Mouse (Mus musculus) mouse trophoblast stem cell (cell line): ENCODE measurements around the gene Btbd18.
"Not testable (repeated sequence)": the region's sequence is repeated elsewhere in the genome, so short reads cannot be mapped to it uniquely, and the experiment has no call there.

Experiments used
- in situ Hi-C, 2 experiments: fragments of 300-500 bp; cut with MseI, MboI; formaldehyde crosslinking; loops; 2 replicates in 1 of 2; 3 replicates in 1 of 2; pipeline ENCODE4 v1.15.1; 2025

The Btbd18 gene

DNA sequence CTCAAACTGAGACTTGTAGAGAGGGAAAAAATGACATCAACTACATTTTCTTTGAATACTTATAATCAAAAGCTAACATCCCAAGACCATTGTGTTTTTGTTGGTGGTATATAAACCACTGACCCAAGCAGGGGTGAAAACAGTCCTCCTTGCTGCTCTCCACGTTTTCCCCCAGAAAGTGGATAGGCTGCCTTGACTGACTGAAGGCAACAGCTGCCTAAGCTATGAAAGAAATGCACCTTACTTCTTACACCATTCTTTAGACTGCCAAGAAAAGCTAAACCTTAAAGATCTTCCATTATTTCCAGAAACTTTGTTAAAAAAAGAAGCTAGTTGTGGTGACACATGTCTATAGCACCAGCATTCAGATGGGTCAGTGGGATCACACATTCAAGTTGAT, 12.7 kb upstream of the Btbd18 start:
- in situ Hi-C loops: no loop called here

DNA sequence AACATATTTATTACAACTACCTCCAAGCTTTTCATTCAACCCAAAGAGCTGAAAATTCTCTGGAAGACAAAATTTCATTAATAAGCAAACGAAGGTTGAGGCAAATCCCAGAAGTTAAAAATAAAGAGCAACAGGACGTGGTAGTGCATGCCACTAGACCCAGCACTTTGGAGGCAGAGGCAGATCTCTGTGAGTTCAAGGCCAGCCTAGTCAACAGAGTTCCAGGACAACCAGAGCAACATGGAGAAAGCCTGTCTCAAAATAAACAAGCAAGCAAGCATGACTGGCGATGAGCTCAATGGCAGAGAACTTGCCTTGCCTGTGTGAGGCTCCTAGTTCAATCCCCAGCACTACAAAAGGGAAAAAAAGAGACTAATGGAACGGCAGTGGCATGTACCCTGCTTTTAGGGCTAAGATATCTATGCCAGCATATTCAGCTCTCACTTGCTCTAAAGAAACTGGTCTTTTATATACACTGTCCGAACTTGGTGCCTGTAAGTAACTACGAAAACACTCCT, 11.8 kb upstream of the Btbd18 start:
- in situ Hi-C loops: no loop called here

DNA sequence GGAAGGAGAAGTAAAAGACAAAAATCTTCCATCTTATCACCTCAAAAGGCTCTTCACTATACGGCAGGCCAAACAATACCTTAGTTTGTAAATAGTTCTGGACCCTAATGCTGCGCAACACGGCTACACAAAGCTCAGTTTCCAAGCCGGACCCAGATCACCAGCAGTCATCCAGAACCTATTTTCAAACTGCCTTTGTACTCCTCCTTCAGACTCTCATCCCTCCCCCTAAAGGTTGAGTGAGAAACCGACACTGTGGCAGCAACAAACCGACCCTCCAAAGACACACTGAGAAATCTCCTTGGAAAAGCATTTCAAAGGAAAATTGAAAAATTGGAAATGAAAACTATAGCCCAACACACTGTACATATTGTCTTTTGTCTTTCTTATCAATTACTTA, 10.5 kb upstream of the Btbd18 start:
- in situ Hi-C loops: no loop called here

DNA sequence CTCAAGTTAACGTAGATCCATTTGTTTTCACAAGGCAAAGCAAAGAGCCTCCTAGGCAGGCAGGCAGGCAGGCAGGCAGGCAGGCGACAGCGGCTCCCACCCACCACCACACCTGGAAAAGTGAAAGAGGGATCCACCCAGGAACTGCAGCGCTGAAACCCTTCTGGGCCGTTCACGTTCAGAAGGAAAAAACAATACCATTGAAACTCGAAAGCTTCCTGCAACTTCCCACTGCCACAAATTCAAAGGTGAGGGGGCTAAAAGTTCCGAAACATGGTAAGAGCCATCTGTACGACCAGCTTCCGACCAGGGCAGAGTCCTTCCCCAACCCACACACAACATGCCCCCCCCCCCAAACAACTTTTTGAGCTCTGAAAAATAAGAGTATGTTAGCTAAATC, 9.2 kb upstream of the Btbd18 start:
- in situ Hi-C loops: loop anchor here in 1 of 2 experiments (10.0 kb wide), 1 partner anchor 185 kb away; no protein-coding TSS in a partner anchor

DNA sequence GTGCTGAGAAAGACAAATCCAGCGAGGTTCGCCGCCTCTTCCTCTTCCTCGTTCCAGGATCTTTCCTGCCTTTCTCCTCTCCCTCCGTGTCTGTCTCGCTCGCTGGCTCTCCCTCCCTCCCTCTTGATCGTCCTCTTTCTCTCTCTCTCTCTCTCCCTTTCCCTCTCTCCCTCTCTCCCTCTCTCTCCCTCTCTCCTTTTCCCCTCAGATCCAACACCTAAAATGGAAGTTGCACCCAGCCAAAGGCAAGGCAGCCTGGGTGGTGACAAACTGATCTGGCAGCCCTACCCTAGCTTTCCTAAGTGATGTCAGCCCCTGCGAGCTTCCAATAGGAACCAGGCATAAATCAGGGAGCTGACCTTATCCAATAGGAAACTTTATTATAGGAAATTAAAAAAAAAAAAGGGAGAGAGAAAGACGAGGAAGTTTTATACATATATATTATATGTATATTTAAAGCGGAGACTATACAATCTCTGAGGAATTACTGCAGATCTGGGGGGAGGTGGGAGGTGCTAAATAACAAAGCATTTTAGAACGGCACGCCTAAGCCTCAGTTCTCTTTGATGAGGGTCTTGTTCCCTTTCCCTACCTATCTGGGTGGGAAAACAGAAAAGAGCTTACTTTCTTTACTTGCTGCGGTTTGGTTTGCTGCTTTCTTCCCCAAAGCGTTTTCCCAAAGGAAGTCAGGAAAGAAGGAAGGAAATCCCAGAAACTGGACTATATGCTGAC, 8.2 kb upstream of the Btbd18 start, which contains the start of gene Ctnnd1:
TSS of gene Ctnnd1 (minus strand) at position 302 of the 732 bp plus-strand sequence.
- in situ Hi-C loops: loop anchor here in 1 of 2 experiments (10.0 kb wide), 1 partner anchor 186 kb away; no protein-coding TSS in a partner anchor

DNA sequence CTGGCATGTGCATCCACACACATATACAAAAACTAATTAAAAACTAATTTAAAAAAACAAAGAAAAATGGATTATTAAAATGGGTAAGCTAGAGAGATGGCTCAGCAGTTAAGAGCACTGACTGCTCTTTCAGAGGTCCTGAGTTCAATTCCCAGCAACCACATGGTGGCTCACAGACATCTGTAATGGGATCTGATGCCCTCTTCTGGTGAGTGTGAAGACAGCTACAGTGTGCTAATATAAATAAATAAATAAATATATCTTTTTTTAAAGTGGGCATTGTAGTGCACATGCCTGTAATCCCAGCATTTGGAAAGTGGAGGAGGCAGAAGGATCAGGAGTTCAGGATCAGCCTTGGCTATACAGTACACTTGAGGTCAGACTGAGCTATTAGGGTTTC, 5.5 kb upstream of the Btbd18 start:
- in situ Hi-C loops: loop anchor here in 1 of 2 experiments (10.0 kb wide), 1 partner anchor 189 kb away; no protein-coding TSS in a partner anchor

DNA sequence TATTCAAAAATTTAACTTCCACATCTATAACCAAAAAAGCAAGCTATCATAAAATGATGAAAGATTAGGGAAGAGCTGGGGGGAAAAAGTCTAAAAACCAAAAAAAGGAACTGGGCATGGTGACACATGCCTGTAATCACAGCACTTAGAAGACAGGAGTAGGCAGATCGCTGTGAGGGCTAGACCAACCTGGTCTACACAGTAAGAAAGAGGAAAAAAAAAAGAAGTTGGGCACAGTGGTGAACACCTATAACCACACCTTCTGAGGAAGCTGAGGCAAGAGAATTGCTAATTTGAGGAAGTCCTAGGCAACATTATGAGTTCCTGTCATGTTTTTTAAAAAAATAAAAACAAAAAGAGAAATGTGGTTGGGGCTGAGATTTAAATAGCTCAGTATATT, 3.0 kb upstream of the Btbd18 start:
- in situ Hi-C loops: loop anchor here in 1 of 2 experiments (10.0 kb wide), 1 partner anchor 191 kb away; no protein-coding TSS in a partner anchor

DNA sequence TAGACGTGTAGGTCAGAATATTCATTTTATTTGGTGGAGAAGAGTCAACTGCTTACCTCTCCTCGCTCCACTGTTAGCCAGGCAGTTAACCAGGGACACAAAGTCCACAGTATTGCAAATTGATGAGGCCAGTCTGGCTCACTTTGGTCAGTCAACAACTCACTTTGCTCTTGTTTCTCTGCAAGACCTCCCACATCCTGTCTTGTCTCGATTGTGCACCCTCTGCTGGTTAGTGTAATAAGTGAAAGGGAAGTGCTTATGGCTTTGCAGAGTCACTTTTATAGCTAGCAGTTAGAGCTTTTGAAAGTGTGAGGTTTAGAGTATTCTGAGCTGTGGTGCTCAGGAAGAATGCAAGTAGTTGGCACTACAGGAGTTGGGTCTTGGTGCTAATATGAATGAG, 1.4 kb downstream of the Btbd18 start:
- in situ Hi-C loops: loop anchor here (5.0 to 10.0 kb wide), 2 partner anchors 45 to 203 kb away; no protein-coding TSS in a partner anchor

DNA sequence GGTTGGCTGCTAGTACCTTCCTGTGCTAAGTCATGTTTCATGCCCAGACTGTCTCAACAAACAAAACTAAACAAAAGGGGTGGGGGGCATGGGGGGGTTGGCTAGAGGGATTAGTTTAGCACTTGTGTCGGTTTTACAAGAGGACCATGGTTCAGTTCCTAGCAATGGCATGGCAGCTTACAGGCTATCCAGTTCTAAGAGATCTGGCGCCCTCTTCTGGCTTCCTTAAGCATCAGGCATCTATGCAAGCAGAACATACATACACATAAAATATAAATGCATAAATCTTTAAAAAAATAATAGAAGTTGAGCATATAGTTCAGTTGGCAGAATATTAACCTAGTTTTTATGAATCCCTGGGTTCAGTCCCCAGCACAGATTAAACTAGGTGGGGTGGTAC, 4.0 kb downstream of the Btbd18 start:
- in situ Hi-C loops: loop anchor here (5.0 to 10.0 kb wide), 2 partner anchors 48 to 206 kb away; no protein-coding TSS in a partner anchor

DNA sequence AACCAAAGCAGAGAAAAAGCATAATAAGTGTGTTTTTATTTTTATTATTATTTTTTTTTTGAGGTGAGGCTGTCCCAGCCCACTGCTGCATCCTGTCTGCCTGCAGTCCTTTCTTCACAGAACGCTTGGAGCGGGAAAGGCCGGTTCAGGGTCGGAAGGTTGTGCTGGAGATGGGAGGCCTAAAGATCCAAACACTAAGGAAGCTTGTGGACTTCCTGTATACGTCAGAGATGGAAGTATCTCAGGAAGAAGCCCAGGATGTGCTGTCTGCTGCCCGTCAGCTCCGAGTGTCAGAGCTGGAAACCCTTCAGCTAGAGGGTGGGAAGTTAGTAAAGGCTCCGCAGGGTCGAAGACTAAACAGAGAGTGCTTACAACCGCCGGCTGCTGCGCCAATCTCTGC, 7.2 kb downstream of the Btbd18 start:
- in situ Hi-C loops: loop anchor here in 1 of 2 experiments (10.0 kb wide), 1 partner anchor 51 kb away; no protein-coding TSS in a partner anchor

DNA sequence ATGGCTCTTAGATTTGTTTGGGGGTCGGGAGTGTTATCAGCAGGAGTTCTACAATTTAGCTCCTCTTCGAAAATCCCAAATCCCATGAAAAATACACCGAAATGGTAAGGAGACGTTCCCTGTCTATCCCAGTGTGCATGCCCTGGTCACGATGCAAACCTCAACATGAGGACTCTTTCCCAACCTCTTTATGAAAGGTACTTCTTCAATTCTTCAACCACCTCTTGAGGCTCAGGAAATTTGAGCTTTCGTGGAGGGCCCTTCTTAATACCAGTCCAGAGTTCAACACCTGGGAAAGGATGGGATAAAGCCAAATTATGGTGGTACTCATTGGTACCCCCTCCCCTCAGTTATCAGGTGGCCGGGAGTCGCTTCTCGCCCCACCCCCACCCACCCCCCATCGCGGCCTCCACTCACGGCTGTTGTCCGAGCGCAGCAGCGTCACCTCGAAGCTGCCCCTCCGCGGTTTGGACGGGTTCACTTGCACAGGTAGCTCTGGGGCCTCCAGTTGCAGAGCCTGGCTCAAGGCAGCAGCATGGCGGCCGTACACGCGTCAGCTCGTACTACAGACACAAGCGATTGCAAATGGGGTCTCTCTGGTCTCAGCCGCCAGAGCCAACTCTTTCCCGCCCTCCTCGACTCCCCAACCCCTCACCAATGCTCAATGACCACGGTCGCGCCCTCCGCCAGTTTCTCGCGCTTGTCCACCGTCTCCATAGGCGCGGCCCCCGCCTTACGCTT, 11.1 kb downstream of the Btbd18 start:
- in situ Hi-C loops: loop anchor here in 1 of 2 experiments (10.0 kb wide), 1 partner anchor 55 kb away; no protein-coding TSS in a partner anchor

DNA sequence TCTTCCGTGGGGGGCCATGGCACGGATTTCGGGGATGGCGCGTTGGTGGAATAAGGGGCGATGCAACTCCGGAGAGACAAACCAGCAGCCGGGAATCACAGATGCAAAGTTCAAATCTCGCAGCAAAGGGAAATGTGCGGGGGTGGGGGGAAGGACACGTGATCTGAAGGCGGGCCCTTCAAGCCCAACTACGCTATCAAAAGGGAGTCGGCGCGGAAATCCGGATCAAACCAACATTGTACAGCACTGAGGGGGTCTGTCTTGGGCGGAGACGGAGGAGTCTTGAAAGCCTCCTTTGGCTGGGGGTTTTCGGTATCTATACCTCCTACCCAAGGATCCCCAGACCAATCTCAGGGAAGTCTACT, 11.7 kb downstream of the Btbd18 start, which contains the start of gene Selenoh:
TSS of gene Selenoh (minus strand) at position 202 of the 365 bp plus-strand sequence.
- in situ Hi-C loops: no loop called here

DNA sequence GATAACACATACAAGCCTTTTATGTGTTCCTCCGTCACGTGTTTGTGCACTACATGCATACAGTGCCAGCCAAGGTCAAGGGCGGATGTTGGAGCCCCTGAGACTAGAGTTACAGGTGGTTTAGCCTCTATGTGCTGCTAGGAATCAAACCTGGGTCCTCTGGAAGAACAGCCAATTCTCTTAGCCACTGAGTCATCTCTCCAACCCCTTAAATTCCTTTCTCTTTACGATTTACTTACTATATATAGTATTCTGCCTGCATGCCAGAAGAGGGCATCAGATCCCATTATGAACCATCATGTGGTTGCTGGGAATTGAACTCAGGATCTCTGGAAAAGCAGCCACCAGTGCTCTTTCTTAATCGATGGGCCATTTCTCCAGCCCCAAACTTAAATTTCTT, 12.7 kb downstream of the Btbd18 start:
- in situ Hi-C loops: not testable (repeated sequence)

DNA sequence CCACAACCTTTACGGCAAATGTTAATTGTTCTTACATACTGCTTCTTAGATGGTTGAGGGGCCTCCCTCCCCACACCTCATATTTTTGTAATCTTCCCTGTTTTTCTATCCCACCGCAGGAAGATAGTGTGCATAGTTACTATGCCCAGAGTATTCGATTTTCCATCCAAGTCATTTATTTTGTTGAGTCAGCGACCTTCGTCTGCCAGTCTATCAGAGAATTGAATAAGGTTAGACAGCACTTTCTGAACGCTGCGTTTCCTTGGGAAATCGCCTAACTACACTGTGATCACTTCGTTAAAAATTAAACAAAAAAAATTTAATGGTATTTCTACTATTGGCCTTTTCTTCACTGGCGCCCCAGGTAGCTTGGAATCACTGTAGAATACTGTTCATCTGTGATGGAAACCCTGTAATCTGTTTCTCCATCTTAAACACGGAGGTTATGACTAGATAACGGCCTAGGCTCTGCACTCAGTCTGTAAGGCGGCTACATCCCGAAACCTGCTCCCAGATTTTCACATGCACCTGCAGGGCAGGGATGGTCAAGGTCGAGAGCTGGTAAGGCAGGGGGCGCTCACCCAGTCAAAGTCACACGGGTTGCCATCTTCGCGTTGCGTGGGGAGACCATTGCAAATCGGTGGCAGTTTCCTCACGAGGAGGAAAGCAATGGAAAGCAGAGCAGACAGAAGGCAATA, 18.5 kb downstream of the Btbd18 start:
- in situ Hi-C loops: no loop called here

DNA sequence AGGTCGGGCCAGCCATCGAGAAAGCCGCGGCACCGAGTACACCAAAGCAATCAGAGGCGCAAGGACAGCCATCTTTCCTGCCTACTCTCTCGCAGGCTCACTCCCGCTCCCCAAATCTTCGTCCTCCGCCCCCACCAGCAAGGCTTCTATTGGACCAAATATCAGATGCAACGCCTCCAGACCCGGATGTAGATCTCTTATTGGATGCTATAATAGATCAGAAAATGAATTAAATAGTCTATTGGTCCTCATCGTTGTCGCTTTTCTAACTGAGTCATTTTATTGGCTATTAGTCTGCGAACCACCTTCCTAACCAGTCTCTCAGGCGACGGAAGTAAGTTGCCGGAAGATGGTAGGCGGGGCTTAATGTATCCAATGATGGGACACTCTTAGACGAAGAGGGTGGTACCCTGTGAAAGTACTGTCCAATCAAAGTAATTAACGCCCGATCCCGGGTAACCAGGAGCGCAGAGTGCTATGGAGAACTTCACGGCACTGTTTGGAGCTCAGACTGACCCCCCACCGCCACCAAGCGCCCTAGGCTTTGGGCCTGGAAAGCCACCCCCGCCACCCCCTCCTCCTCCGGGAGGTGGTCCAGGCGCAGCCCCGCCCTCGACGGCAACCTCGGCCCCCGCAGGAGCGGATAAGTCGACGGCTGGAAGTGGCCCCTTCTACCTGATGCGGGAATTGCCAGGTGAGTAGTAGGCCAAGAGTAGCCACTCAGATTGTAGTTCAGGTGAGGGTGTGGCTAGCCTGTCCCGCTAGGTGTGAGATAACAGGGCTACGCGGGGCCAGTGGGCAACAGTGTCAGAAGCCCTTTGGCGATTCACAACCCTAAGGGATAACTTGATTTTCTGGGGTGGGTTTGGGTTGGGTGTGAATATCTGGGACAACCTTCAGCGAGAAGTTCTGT, 19.3 kb downstream of the Btbd18 start, which contains the start of the genes Gm28635 and Med19:
TSS of gene Gm28635 (minus strand) at position 74 of the 913 bp plus-strand sequence.
TSS of gene Med19 (plus strand) at position 435 of the 913 bp plus-strand sequence.
- in situ Hi-C loops: no loop called here

DNA sequence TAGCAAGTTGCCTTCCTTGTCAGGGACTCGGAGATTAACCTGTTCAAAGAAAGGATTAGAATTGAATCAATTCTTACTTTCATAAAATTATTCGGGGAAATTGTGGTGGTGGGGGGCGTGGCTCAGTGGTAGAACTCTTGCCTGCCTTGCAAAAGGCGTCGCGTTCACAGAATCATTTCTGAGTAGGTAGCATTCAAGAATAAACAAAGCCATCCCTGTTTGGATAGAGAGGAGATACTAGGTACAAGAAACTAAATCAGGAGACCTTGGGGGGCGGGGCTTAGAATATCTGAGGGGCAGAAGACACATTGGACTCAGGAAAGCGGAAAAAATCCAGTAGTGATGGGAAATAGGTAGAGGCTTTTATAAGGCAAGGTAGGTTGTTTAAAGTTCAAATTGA, 20.1 kb downstream of the Btbd18 start, which contains the start of gene Tmx2:
TSS of gene Tmx2 (minus strand) at position 125 of the 400 bp plus-strand sequence.
- in situ Hi-C loops: no loop called here

DNA sequence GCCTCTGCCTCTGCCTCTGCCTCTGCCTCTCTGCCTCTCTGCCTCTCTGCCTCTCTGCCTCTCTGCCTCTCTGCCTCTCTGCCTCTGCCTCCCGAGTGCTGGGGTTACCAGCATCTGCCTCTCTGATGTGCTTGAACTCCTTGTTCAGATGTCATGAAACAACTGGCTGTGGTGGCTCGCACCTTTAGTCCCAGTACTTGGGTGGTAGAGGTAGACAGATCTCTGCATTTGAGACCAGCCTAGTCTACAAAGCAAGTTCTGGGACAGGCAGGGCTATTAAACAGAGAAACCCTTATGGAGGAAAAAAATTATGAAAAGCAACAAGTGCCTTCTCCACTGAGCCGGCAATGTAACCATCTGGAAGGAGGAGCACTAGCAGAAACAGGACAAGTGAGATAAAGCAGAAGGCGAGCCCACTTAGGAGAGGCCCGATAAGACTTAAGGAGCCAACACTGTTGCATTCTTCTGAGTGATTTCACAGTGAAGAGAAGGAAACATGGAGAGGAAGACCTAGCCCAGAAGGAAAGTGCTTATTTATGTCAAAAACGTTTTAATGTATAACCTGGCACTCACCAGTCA, 23.8 kb downstream of the Btbd18 start:
- in situ Hi-C loops: no loop called here

DNA sequence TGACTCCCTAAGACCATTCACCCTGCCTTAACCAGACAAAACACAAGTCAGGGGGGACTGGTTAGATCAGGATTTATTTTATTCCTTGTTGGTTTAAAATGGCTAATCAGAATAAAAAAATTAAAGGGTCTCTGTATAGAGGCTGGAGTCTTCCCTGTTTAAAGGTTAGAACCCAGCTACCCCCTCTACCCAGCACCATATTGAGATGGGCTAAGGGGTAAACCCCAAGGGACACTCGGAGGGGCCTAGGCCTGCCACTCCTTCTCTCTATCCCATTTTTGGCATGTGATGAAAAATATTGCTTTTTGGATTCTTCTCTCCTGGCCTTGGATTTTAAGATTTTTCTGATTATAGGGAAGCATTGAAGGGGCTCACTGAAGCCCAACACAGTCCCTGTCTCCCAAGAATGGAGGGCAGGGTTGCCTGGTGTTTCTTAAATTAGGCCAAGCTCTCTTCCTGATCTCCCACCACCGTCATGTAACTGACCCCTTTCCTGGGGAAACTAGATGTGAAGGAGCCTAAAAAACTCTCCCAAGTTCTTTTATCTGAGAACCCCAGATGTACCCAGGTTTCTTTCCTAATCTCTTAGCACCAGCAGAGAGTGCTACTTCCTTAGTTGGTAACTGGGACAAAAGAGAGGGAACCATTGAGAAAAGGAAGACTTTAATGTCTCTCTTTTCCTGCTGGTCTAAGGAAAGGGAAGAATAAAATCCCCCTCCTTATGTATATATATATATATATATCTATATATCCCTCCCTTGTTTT, 29.4 kb downstream of the Btbd18 start:
- in situ Hi-C loops: no loop called here

DNA sequence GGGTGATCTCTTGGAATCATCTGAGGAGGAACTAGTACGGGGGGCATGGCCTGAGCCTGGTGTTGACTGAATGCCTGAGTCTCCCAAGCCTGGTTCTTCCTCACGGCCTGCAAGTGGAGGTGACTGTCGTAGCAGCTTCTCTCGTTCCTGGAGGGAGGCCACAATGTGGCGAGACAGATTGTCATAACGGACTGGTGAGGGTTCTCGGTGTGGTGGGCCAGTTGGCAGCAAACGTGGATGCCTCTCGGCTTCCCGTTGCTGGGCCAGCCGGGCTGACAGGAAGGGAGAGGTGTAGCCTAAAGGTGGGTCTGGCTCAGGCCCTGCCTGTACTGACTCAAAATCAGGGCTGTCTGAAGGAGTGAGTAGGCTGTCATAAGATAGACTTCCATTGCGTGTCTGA, 31.2 kb downstream of the Btbd18 start:
- in situ Hi-C loops: no loop called here
